Mouse (Mus musculus): ENCODE measurements around the gene Htr5b. TPM values are rescaled to one million over a fixed set of nuclear protein-coding genes. Genes with fewer than 3 reads are reported as not detected.

Gene Htr5b
- polyA plus RNA-seq, 1 experiment from 2014 or later: 0.87 TPM

Other genes with a start within 250 kb of the Htr5b start
- 35.7 and 39.2 TPM in 2 replicates for gene Insig2, start 195.9 kb downstream of the Htr5b start, polyA plus RNA-seq (2015; fragmentation: Nextera tagmentation; extraction: Ambion mirVana)
- 10.7 and 11.3 TPM in 2 replicates for gene Ccdc93, start 97.4 kb downstream of the Htr5b start, polyA plus RNA-seq (2015; fragmentation: Nextera tagmentation; extraction: Ambion mirVana)
- 76.9 and 82.1 TPM in 2 replicates for gene Ddx18, start 39.5 kb upstream of the Htr5b start, polyA plus RNA-seq (2015; fragmentation: Nextera tagmentation; extraction: Ambion mirVana)